12 mouse cellular contexts compared by ENCODE assay signal in genomic region chr1:71775865-71776501, GRCm38 (mm10).
DNase-seq lines count a peak whose midpoint lies in the region; ATAC-seq and TF ChIP-seq lines count a peak whose summit lies in the region.
"Had no signal": no experiment of that assay in that cellular context is flagged by ENCODE, and none has a peak within 500 bp of the region (broad histone marks: within the 10 kb centered on the region; RNA-seq: fewer than 3 reads in every experiment).

No protein-coding gene starts in this region.

- H3K27me3 ChIP-seq in heart, embryonic 15.5 days, result no peaks in the 10 kb centered on the region
- no peaks in the 10 kb centered on the region for H3K27me3 ChIP-seq in midbrain, embryonic 14.5 days (ENCODE audit: control insufficient read depth, insufficient read depth, low read length)
- no peaks in the 10 kb centered on the region for H3K27me3 ChIP-seq in midbrain, embryonic 11.5 days (ENCODE audit: control insufficient read depth, insufficient read depth, low read length)
- no peaks in the 10 kb centered on the region for H3K27me3 ChIP-seq in forebrain, embryonic 16.5 days (replicated peaks; ENCODE audit: control insufficient read depth, insufficient read depth, low read length)
- H3K27me3 ChIP-seq in stomach, embryonic 14.5 days (ENCODE audit: control insufficient read depth, insufficient read depth, low read length), result no peaks in the 10 kb centered on the region
- H3K27me3 ChIP-seq in thymus, adult 2 months (ENCODE audit: control insufficient read depth, insufficient read depth, low read length), result no peaks in the 10 kb centered on the region
- H3K27me3 ChIP-seq: CH12.LX; intestine, embryonic 15.5 days; liver, embryonic 12.5 days had no signal

- H3K4me3 ChIP-seq in heart, embryonic 15.5 days, result no peak overlapping the region
- no peak overlapping the region for H3K4me3 ChIP-seq in midbrain, embryonic 14.5 days (replicated peaks; ENCODE audit: low read depth, low read length)
- H3K4me3 ChIP-seq in midbrain, embryonic 11.5 days (ENCODE audit: low read depth, low read length), result no peak overlapping the region
- peak overlapping the region; percentile 8; the same call in 1 of the 2 replicates for H3K4me3 ChIP-seq in forebrain, embryonic 16.5 days (replicated peaks; ENCODE audit: low read length)
- H3K4me3 ChIP-seq in stomach, embryonic 14.5 days (ENCODE audit: low read depth, low read length), result peak overlapping the region; percentile 16; the same call in 1 of the 2 replicates
- no peak overlapping the region for H3K4me3 ChIP-seq in thymus, adult 2 months (ENCODE audit: control insufficient read depth, insufficient read depth, low read length)
- H3K4me3 ChIP-seq: intestine, embryonic 15.5 days; liver, embryonic 12.5 days had no signal

- H3K36me3 ChIP-seq in heart, embryonic 15.5 days, result no peaks in the 10 kb centered on the region
- H3K36me3 ChIP-seq in midbrain, embryonic 14.5 days (ENCODE audit: control insufficient read depth, insufficient read depth, low read length), result no peaks in the 10 kb centered on the region
- no peaks in the 10 kb centered on the region for H3K36me3 ChIP-seq in midbrain, embryonic 11.5 days (ENCODE audit: control insufficient read depth, insufficient read depth, low read length)
- no peaks in the 10 kb centered on the region for H3K36me3 ChIP-seq in forebrain, embryonic 16.5 days (ENCODE audit: control insufficient read depth, insufficient read depth)
- no peaks in the 10 kb centered on the region for H3K36me3 ChIP-seq in stomach, embryonic 14.5 days (ENCODE audit: control insufficient read depth, insufficient read depth, low read length)
- H3K36me3 ChIP-seq in thymus, adult 2 months (ENCODE audit: control insufficient read depth, insufficient read depth, low read length), result no peaks in the 10 kb centered on the region
- H3K36me3 ChIP-seq: intestine, embryonic 15.5 days; liver, embryonic 12.5 days had no signal

- no peak for TF ChIP-seq CTCF in thymus, adult 2 months (IDR thresholded peaks at IDR 0.05; ENCODE audit: borderline replicate concordance, control insufficient read depth, extremely low read depth, insufficient read depth, low read length, poor library complexity)

- no peak overlapping the region for H3K27ac ChIP-seq in heart, embryonic 15.5 days
- H3K27ac ChIP-seq in midbrain, embryonic 14.5 days (replicated peaks; ENCODE audit: low read depth, low read length), result peak overlapping the region; percentile 41; the same call in 1 of the 2 replicates
- H3K27ac ChIP-seq in midbrain, embryonic 11.5 days (ENCODE audit: low read depth, low read length), result no peak overlapping the region
- peak overlapping the region; percentile 24 for H3K27ac ChIP-seq in forebrain, embryonic 16.5 days (ENCODE audit: low read length)
- H3K27ac ChIP-seq in stomach, embryonic 14.5 days (ENCODE audit: low read length), result no peak overlapping the region
- no peak overlapping the region for H3K27ac ChIP-seq in thymus, adult 2 months (ENCODE audit: control insufficient read depth, insufficient read depth, low read length)
- H3K27ac ChIP-seq: intestine, embryonic 15.5 days; liver, embryonic 12.5 days had no signal

- TF ChIP-seq POLR2A in thymus, adult 2 months (IDR thresholded peaks at IDR 0.05; ENCODE audit: control insufficient read depth, extremely low read depth, insufficient read depth, low read length, poor library complexity), result no peak

- 68% methylated on average over 19 of the region's 19 CpGs for WGBS in heart, embryonic 15.5 days
- WGBS in midbrain, embryonic 14.5 days, result 73% methylated on average over 19 of the region's 19 CpGs
- WGBS in midbrain, embryonic 11.5 days, result 87% methylated on average over 19 of the region's 19 CpGs
- WGBS in forebrain, embryonic 16.5 days, result 53% methylated on average over 19 of the region's 19 CpGs
- WGBS in stomach, embryonic 14.5 days, result 42% methylated on average over 19 of the region's 19 CpGs
- WGBS in thymus, adult 2 months, result 94% methylated on average over 19 of the region's 19 CpGs

- no peak overlapping the region for H3K9ac ChIP-seq in heart, embryonic 15.5 days
- H3K9ac ChIP-seq in midbrain, embryonic 14.5 days (replicated peaks; ENCODE audit: low read length), result no peak overlapping the region
- H3K9ac ChIP-seq in midbrain, embryonic 11.5 days (ENCODE audit: low read length), result no peak overlapping the region
- no peak overlapping the region for H3K9ac ChIP-seq in forebrain, embryonic 16.5 days (replicated peaks; ENCODE audit: low read depth, low read length)
- H3K9ac ChIP-seq in stomach, embryonic 14.5 days (replicated peaks; ENCODE audit: low read depth, low read length), result no peak overlapping the region
- H3K9ac ChIP-seq: intestine, embryonic 15.5 days; liver, embryonic 12.5 days had no signal

- no peaks in the 10 kb centered on the region for H3K4me1 ChIP-seq in heart, embryonic 15.5 days (replicated peaks)
- 0 out of 2 replicates have a peak, but pooled peaks cover 4% of the 10 kb centered on the region for H3K4me1 ChIP-seq in midbrain, embryonic 14.5 days (ENCODE audit: control insufficient read depth, insufficient read depth, low read length)
- no peaks in the 10 kb centered on the region for H3K4me1 ChIP-seq in midbrain, embryonic 11.5 days (ENCODE audit: control insufficient read depth, insufficient read depth, low read length)
- 0 out of 2 replicates have a peak, but pooled peaks cover 2% of the 10 kb centered on the region for H3K4me1 ChIP-seq in forebrain, embryonic 16.5 days (replicated peaks; ENCODE audit: control insufficient read depth, insufficient read depth, low read length)
- H3K4me1 ChIP-seq in stomach, embryonic 14.5 days (ENCODE audit: control insufficient read depth, insufficient read depth, low read length), result no peaks in the 10 kb centered on the region
- no peaks in the 10 kb centered on the region for H3K4me1 ChIP-seq in thymus, adult 2 months (replicated peaks; ENCODE audit: control insufficient read depth, insufficient read depth, low read length)
- H3K4me1 ChIP-seq: intestine, embryonic 15.5 days; liver, embryonic 12.5 days had no signal

- peak overlapping the region; percentile 13; the same call in 1 of the 2 replicates for H3K4me2 ChIP-seq in heart, embryonic 15.5 days
- H3K4me2 ChIP-seq in midbrain, embryonic 14.5 days (ENCODE audit: low read length), result 0 out of 2 replicates have a peak overlapping the region, but pooled peaks have one; percentile 17
- H3K4me2 ChIP-seq in midbrain, embryonic 11.5 days, result no peak overlapping the region
- H3K4me2 ChIP-seq in forebrain, embryonic 16.5 days (ENCODE audit: low read length), result peak overlapping the region; percentile 27; the same call in 1 of the 2 replicates
- peak overlapping the region; percentile 35 for H3K4me2 ChIP-seq in stomach, embryonic 14.5 days (replicated peaks; ENCODE audit: low read depth, low read length)
- H3K4me2 ChIP-seq: intestine, embryonic 15.5 days; liver, embryonic 12.5 days had no signal

- H3K9me3 ChIP-seq in heart, embryonic 15.5 days (replicated peaks), result no peaks in the 10 kb centered on the region
- no peaks in the 10 kb centered on the region; the same call in 1 of the 2 replicates for H3K9me3 ChIP-seq in midbrain, embryonic 14.5 days (ENCODE audit: control insufficient read depth, low read length)
- no peaks in the 10 kb centered on the region for H3K9me3 ChIP-seq in midbrain, embryonic 11.5 days (ENCODE audit: control insufficient read depth, low read length)
- H3K9me3 ChIP-seq in forebrain, embryonic 16.5 days (ENCODE audit: control insufficient read depth, low read length), result no peaks in the 10 kb centered on the region
- 0 out of 2 replicates have a peak, but pooled peaks cover 4% of the 10 kb centered on the region for H3K9me3 ChIP-seq in stomach, embryonic 14.5 days (ENCODE audit: control insufficient read depth, low read depth, low read length)
- H3K9me3 ChIP-seq: intestine, embryonic 15.5 days; liver, embryonic 12.5 days had no signal

- no peak for ATAC-seq in heart, embryonic 15.5 days (replicated peaks; ENCODE audit: insufficient number of reproducible peaks, insufficient read depth, low FRiP score, low read depth)
- no peak for ATAC-seq in midbrain, embryonic 14.5 days (ENCODE audit: low FRiP score, low TSS enrichment)
- no peak for ATAC-seq in midbrain, embryonic 11.5 days (ENCODE audit: low FRiP score)
- ATAC-seq in forebrain, embryonic 16.5 days, result peak; percentile 49
- no peak for ATAC-seq in stomach, embryonic 14.5 days (ENCODE audit: insufficient number of reproducible peaks, insufficient read depth, low FRiP score, low read depth)
- ATAC-seq: intestine, embryonic 15.5 days; liver, embryonic 12.5 days had no signal

- no peak for DNase-seq in heart, adult 18-20 months
- peak; percentile 36 for DNase-seq in midbrain, embryonic 14.5 days
- no peak for DNase-seq in midbrain, embryonic 11.5 days (ENCODE audit: low spot score, missing footprints)
- no peak for DNase-seq in thymus, adult 2 months
- no peak for DNase-seq in urinary bladder, postnatal 4 days (ENCODE audit: low spot score in 2 of 2)
- DNase-seq: thymus, postnatal 14 days had no signal

Comparison
In these comparisons a context has a peak if more than half of its experiments do, and no peak if none do; other contexts are left out.
1. H3K27ac ChIP-seq: peak in midbrain, embryonic 14.5 days (single experiment) and forebrain, embryonic 16.5 days (single experiment); none in heart, embryonic 15.5 days (single experiment), midbrain, embryonic 11.5 days (single experiment), stomach, embryonic 14.5 days (single experiment) and thymus, adult 2 months (single experiment).
2. H3K4me3 ChIP-seq: peak in forebrain, embryonic 16.5 days (single experiment) and stomach, embryonic 14.5 days (single experiment); none in heart, embryonic 15.5 days (single experiment), midbrain, embryonic 14.5 days (single experiment), midbrain, embryonic 11.5 days (single experiment) and thymus, adult 2 months (single experiment).